Mouse (Mus musculus) lung, adult 2 months (tissue): Measurements from ENCODE around the gene Ano4.

Experiments
- CTCF ChIP-seq: fragments of 200-500 bp; IDR thresholded peaks from 2 replicates; pipeline ENCODE4 v1.5.1; 2011; ENCODE audit warnings: mild to moderate bottlenecking, low read length, control low read depth; ENCODE audit not compliant: insufficient read depth
- POLR2A ChIP-seq: fragments of 200-500 bp; IDR thresholded peaks from 2 replicates; pipeline ENCODE4 v1.6.1; 2011; ENCODE audit warnings: low read depth, mild to moderate bottlenecking, control low read depth, low read length, borderline replicate concordance; ENCODE audit errors: extremely low read depth

DNA sequence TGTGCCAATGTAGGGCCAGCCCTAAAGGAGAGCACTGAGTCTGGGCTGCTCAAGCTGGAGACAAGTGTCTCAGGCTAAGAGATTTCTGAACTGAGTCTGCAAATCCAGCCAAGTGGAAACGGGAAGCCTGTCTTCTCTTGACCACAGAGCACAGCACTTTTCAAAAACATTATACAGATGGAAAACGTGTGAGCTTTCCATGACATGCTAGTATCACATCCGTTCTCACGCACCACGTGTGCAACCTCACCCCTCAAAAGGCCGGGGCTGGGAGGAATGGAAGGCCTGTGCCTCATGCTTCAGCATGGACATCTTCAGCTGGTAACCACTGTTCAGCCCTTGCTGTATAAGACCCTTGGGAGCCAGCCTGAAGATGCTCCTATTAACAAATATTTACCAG is 230.2 kb downstream of the Ano4 start:
- TF ChIP-seq POLR2A (no peak), CTCF (no peak)
